Mouse (Mus musculus): ENCODE measurements at regions not wholly inside any gene's neighbourhood (a gene's known extent, or its start where the extent isn't known, plus 50 kb on each side); places are given as distances from the start of the nearest gene placed in this dataset.

DNA sequence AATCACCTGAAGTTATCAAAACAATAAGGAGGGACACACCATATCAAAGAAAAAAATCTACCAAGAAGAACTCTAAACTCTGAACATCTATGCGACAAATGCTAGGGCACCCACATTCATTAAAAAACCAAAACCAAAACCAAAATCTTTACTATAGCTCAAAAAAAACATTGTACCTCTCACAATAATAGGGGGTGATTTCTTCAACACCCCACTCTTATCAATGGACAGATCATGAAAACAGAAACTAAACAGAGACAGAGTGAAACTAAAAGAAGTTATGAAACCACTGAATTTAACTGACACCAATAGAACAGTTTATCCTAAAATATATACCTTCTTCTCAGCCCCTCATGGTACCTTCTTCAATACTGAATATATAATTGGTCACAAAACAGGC is 1314.5 kb upstream of the Gm7489 start:
- DNase-seq (ENCODE audit: low read depth, low spot score): peak; percentile 5

- DNase-seq (ENCODE audit: low read depth, low spot score): no peak
These were observed 1307.1 kb upstream of the Gm7489 start for GRCm38 (mm10) chr15:52577614-52578013.

DNA sequence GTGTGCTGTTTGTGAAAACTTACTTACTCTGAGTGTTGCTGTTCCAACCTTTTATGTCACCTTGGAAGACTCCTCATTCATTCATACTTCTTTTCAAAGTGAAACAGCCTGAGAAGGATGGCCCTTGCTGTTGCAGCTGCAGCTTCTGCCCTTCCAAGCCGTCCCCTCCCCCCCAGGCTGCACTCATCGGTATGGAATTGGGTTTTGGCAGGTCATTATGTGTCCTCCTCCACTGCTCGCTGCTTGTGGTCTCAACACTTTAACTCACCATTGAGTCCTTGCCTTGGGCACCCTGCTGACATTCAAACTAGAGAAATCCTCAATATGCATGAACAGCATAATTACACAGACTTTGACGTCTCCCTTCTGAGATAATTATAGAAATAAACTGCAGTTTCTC is 1295.3 kb upstream of the Gm7489 start:
- no peak for DNase-seq (ENCODE audit: low read depth, low spot score)

- DNase-seq (ENCODE audit: low read depth, low spot score): no peak
These were observed 1285.2 kb upstream of the Gm7489 start for GRCm38 (mm10) chr15:52599511-52599910.

GRCm38 (mm10) chr15:52599957-52600356 is 1284.7 kb upstream of the Gm7489 start:
- DNase-seq (ENCODE audit: low read depth, low spot score): no peak

DNA sequence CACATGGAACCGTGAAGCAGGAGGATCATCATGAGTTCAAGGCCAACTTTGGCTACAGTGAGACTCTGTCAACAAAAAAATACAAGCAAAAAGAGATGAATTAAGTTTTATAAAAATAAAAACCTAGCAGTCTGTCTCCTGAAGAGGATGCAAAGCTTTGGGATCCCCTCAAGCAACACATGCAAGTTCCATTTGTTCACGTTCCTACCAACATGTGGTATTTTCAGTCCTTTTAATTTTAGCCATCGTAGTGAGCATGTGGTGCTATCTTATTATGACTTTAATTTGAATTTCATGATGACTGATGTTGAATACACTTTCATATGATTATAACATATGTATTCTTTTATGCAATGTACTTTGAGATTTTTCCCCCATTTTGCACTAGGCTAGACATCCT is 1244.9 kb upstream of the Gm7489 start:
- no peak for DNase-seq (ENCODE audit: low read depth, low spot score)

DNA sequence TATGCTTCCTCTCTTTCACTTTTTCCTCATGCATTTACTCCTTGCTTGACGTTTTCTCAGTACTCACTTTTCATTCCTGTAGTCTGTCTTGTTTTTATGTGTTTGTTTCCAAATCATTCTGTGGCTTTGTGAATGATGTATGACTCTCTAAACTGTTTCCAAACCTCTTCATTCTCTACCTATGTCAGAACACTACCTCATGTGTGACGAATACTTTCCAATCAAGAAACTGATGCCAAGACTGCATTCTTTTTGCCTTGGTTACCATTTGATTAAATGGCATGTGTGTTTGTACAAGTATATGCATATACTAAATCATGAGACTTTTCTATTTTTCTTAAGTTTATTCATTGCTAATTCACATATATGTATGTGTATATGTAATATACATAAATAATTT is 1238.7 kb upstream of the Gm7489 start:
- no peak for DNase-seq (ENCODE audit: low read depth, low spot score)

- no peak for DNase-seq (ENCODE audit: low read depth, low spot score)
These were observed 1226.8 kb upstream of the Gm7489 start for GRCm38 (mm10) chr15:52657916-52658315.

Data from A20 (cell line).